Mouse (Mus musculus): Measurements from ENCODE around the gene Arhgap8. TPM values are rescaled to one million over a fixed set of nuclear protein-coding genes. Genes with fewer than 3 reads are reported as not detected.

The Arhgap8 gene
- polyA plus RNA-seq, 1 experiment from 2014 or later = 26.4 TPM

DNA sequence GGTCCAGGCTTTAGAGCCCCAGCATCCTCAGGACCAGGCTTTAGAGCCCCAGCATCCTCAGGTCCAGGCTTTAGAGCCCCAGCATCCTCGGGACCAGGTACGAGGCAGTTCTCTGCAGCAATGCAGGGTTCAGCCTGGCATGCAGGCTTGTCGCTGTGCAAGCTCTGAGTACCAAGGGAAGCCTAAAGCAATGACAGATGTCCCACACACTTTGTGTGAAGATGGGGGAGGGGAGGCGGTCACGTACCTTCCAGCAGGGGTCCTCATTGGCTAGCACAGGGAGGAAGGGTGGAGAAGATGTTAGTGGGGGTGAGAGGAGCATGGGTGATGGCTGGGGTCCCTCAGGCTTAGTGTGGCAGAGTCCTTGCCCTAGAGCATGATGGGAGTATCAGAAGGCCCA is 73.8 kb downstream of the Arhgap8 start:
- Histone ChIP-seq H3K4me1 (replicated peaks; ENCODE audit: control insufficient read depth, insufficient read depth, low read length) (no peaks in the 10 kb centered on the region), H3K27ac (ENCODE audit: low read length) (no peak overlapping the region), H3K9me3 (ENCODE audit: control insufficient read depth, low read length) (no peaks in the 10 kb centered on the region), H3K4me3 (ENCODE audit: low read length) (no peak overlapping the region), H3K36me3 (ENCODE audit: control insufficient read depth, insufficient read depth, low read length) (no peaks in the 10 kb centered on the region), H3K27me3 (ENCODE audit: control insufficient read depth, insufficient read depth, low read depth, low read length) (no peaks in the 10 kb centered on the region), H3K9ac (ENCODE audit: low read length) (no peak overlapping the region), H3K4me2 (ENCODE audit: low read depth, low read length) (no peak overlapping the region)
- ATAC-seq (ENCODE audit: low read depth) = no peak
- 66% methylated on average over 5 of the region's 5 CpGs for WGBS

DNA sequence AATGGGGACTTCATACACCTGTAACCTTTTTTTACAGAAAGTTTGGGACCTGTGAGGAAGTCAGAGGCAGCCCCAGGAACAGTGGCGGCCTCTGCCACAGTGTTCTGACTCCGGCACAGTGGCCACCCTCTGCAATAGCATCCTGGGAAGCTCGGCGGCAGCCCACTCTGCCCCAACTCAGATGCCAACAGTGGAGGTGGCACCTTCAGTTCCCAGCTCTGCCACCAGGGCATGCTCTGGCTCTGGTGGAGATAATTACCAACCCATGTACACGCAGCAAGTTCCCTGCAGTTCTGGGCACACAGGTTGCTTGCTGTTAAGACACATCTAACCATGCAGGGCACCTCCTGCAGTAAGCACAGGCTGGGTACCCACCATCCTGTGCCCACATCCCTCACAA is 80.3 kb downstream of the Arhgap8 start:
- no peaks in the 10 kb centered on the region for H3K9me3 ChIP-seq (ENCODE audit: control insufficient read depth, low read length)
- no peaks in the 10 kb centered on the region for H3K4me1 ChIP-seq (replicated peaks; ENCODE audit: control insufficient read depth, insufficient read depth, low read length)
- no peak overlapping the region for H3K9ac ChIP-seq (ENCODE audit: low read length)
- no peak overlapping the region for H3K4me2 ChIP-seq (ENCODE audit: low read depth, low read length)
- WGBS = 89% methylated on average over 5 of the region's 5 CpGs
- H3K36me3 ChIP-seq (ENCODE audit: control insufficient read depth, insufficient read depth, low read length) = no peaks in the 10 kb centered on the region
- no peak for ATAC-seq (ENCODE audit: low read depth)
- H3K27me3 ChIP-seq (ENCODE audit: control insufficient read depth, insufficient read depth, low read depth, low read length) = no peaks in the 10 kb centered on the region
- H3K27ac ChIP-seq (ENCODE audit: low read length) = no peak overlapping the region
- no peak overlapping the region for H3K4me3 ChIP-seq (ENCODE audit: low read length)

DNA sequence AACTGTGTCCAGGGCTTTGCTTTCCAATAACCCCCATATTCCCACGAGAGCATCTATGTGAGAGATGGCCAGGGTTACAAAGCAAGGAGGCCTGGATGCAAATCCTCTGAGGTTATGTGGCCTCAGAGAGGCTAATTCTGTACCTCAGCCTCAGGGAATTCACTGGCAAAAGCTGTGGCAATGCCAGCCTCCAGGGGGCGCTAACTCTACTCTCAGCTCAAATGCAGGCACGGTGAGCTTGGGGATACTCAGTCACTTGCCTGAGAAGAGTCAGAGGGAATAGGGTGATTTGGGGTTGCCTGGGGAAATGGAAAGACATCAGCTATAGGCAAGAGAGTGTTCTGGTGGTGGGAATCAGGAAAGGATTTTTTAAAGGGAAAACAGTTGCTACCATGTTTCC is 83.8 kb downstream of the Arhgap8 start:
- Histone ChIP-seq H3K9ac (ENCODE audit: low read length) (no peak overlapping the region), H3K4me2 (ENCODE audit: low read depth, low read length) (no peak overlapping the region), H3K4me3 (ENCODE audit: low read length) (no peak overlapping the region), H3K27me3 (ENCODE audit: control insufficient read depth, insufficient read depth, low read depth, low read length) (no peaks in the 10 kb centered on the region), H3K9me3 (ENCODE audit: control insufficient read depth, low read length) (no peaks in the 10 kb centered on the region), H3K27ac (ENCODE audit: low read length) (no peak overlapping the region), H3K36me3 (ENCODE audit: control insufficient read depth, insufficient read depth, low read length) (no peaks in the 10 kb centered on the region), H3K4me1 (replicated peaks; ENCODE audit: control insufficient read depth, insufficient read depth, low read length) (no peaks in the 10 kb centered on the region)
- no peak for ATAC-seq (ENCODE audit: low read depth)
- WGBS = 40% methylated on average over 3 of the region's 3 CpGs

DNA sequence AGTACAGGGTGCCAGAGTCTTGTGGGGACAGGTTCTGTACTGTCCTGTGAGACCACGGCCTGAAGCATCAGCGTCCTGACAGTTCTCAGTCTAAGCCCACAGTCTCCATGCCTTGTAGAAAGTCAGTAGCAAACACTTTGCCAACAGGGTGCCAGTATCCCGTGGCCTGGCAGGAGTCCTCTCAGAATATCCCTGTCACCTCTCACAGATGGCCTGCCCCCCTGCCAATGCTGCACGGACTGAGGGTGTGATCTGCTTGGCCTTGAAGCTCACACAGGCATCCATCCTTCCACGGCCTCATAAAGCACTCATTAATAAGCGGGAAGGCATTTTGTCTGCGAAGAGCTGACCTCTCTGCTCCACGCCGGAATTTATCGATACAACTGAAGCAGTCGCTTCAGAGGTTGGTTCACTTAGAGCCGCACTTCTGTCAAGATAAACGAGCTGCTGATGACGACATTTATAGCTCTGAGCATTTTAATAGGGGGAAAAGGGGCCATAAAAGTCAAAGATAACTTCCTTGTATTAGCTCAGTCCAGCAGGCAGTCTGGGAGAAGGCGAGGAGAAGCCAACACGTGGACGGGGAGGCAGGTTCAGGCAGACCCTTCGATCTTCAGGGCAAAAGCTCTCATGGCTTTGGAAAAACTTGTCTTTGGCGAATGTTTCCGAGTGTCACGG is 89.6 kb downstream of the Arhgap8 start:
- no peak for ATAC-seq (ENCODE audit: low read depth)
- Histone ChIP-seq H3K4me2 (ENCODE audit: low read depth, low read length) (no peak overlapping the region), H3K27ac (ENCODE audit: low read length) (no peak overlapping the region), H3K4me1 (replicated peaks; ENCODE audit: control insufficient read depth, insufficient read depth, low read length) (no peaks in the 10 kb centered on the region), H3K9me3 (ENCODE audit: control insufficient read depth, low read length) (no peaks in the 10 kb centered on the region), H3K4me3 (ENCODE audit: low read length) (no peak overlapping the region), H3K9ac (ENCODE audit: low read length) (no peak overlapping the region), H3K27me3 (ENCODE audit: control insufficient read depth, insufficient read depth, low read depth, low read length) (no peaks in the 10 kb centered on the region), H3K36me3 (ENCODE audit: control insufficient read depth, insufficient read depth, low read length) (no peaks in the 10 kb centered on the region)
- WGBS = 42% methylated on average over 21 of the region's 21 CpGs

DNA sequence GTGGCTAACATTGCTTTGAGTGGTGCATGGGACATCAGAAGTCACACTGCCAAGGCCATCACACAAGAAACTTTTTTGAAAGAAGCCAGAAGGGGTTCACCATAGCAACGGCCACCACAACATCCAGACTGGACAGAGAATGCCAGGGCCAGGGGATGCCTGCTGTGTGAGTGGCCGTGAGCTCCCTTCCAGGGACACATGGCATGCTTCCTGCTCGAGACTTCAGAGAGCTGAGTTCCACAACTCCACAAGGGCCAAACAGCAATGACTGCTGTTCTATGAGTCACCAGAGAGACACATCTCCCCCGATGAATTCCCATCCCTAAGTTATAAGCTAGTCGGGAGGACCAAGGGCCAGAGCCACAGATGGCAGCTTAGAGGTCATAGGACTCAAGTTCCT is 91.3 kb downstream of the Arhgap8 start:
- no peaks in the 10 kb centered on the region for H3K27me3 ChIP-seq (ENCODE audit: control insufficient read depth, insufficient read depth, low read depth, low read length)
- no peaks in the 10 kb centered on the region for H3K9me3 ChIP-seq (ENCODE audit: control insufficient read depth, low read length)
- no peaks in the 10 kb centered on the region for H3K36me3 ChIP-seq (ENCODE audit: control insufficient read depth, insufficient read depth, low read length)
- no peak overlapping the region for H3K4me3 ChIP-seq (ENCODE audit: low read length)
- H3K4me1 ChIP-seq (replicated peaks; ENCODE audit: control insufficient read depth, insufficient read depth, low read length) = no peaks in the 10 kb centered on the region
- no peak for ATAC-seq (ENCODE audit: low read depth)
- H3K27ac ChIP-seq (ENCODE audit: low read length) = no peak overlapping the region
- H3K4me2 ChIP-seq (ENCODE audit: low read depth, low read length) = no peak overlapping the region
- H3K9ac ChIP-seq (ENCODE audit: low read length) = no peak overlapping the region
- WGBS = 69% methylated on average over 5 of the region's 5 CpGs

DNA sequence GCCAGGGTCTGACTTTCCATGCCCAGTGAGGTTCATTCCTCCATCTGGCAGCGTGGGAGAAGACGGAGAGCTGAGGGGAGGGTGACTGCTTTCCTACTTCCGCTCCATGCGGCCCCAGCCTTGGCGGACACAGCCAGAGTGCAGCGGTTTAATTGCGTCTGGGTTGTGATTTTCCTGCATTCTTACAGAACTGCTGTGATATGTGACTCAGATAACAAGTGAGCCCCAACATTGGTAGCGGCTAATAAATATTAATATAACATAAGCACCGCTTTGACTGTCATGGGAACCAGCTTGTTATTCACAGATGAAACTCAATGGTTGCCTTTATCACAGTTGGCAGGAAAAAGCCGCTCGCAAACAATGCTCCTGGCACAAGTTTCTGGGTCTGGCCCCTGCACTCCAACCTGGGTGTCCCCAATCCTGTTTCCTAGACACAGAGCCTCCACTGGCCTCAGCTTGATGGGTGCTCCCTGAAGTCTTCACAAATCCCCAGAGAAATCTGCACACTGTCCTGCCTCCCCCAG is 93.0 kb downstream of the Arhgap8 start:
- H3K4me3 ChIP-seq (ENCODE audit: low read length) = no peak overlapping the region
- H3K4me1 ChIP-seq (replicated peaks; ENCODE audit: control insufficient read depth, insufficient read depth, low read length) = no peaks in the 10 kb centered on the region
- H3K9ac ChIP-seq (ENCODE audit: low read length) = no peak overlapping the region
- no peak overlapping the region for H3K4me2 ChIP-seq (ENCODE audit: low read depth, low read length)
- WGBS = 73% methylated on average over 11 of the region's 11 CpGs
- H3K9me3 ChIP-seq (ENCODE audit: control insufficient read depth, low read length) = no peaks in the 10 kb centered on the region
- H3K27me3 ChIP-seq (ENCODE audit: control insufficient read depth, insufficient read depth, low read depth, low read length) = no peaks in the 10 kb centered on the region
- ATAC-seq (ENCODE audit: low read depth) = no peak
- no peak overlapping the region for H3K27ac ChIP-seq (ENCODE audit: low read length)
- H3K36me3 ChIP-seq (ENCODE audit: control insufficient read depth, insufficient read depth, low read length) = no peaks in the 10 kb centered on the region

DNA sequence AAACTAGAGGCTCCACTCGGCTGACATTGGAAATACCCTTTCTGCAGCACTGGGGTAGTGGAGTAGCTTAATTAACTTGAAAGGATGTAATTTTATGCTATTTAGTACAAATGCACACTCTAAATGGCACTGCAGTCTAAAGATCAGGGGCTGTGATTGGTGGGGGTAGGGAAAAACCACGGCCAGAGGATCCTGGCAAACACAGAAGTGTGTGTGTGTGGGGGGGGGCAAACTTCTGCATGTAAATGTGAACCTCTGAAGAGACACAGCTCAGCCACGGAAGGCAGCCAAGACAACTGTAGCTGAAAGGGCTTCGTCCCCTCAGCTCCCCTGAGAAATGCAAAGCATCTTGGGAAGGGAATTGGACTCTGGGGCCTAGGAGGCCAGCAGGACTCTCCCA is 95.3 kb downstream of the Arhgap8 start:
- WGBS = 57% methylated on average over 4 of the region's 4 CpGs
- H3K27me3 ChIP-seq (ENCODE audit: control insufficient read depth, insufficient read depth, low read depth, low read length) = no peaks in the 10 kb centered on the region
- no peak overlapping the region for H3K4me2 ChIP-seq (ENCODE audit: low read depth, low read length)
- no peak for ATAC-seq (ENCODE audit: low read depth)
- no peak overlapping the region for H3K27ac ChIP-seq (ENCODE audit: low read length)
- H3K9ac ChIP-seq (ENCODE audit: low read length) = no peak overlapping the region
- no peak overlapping the region for H3K4me3 ChIP-seq (ENCODE audit: low read length)
- H3K36me3 ChIP-seq (ENCODE audit: control insufficient read depth, insufficient read depth, low read length) = no peaks in the 10 kb centered on the region
- no peaks in the 10 kb centered on the region for H3K9me3 ChIP-seq (ENCODE audit: control insufficient read depth, low read length)
- H3K4me1 ChIP-seq (replicated peaks; ENCODE audit: control insufficient read depth, insufficient read depth, low read length) = no peaks in the 10 kb centered on the region

DNA sequence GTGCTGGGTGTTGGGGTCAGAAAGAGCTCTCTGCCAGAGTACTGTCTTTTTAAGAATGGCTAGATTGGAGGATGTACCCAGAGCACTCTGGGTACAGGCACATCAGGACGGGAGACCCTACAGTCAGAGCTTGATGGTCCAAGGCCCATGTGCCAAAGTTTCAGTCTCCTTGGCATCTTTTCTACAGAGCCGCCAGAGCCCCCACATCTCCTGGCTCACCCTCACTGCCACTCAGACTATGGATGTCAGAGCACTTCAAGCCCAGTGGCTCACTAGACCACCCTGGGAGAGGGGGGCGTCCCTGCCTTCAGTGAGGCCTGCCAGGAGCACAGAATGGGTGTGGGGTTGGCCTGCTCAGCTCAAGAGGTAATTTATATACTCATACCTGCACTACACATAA is 97.7 kb downstream of the Arhgap8 start:
- Histone ChIP-seq H3K4me2 (ENCODE audit: low read depth, low read length) (no peak overlapping the region), H3K9me3 (ENCODE audit: control insufficient read depth, low read length) (no peaks in the 10 kb centered on the region), H3K36me3 (ENCODE audit: control insufficient read depth, insufficient read depth, low read length) (no peaks in the 10 kb centered on the region), H3K27ac (ENCODE audit: low read length) (no peak overlapping the region), H3K4me1 (replicated peaks; ENCODE audit: control insufficient read depth, insufficient read depth, low read length) (no peaks in the 10 kb centered on the region), H3K27me3 (ENCODE audit: control insufficient read depth, insufficient read depth, low read depth, low read length) (no peaks in the 10 kb centered on the region), H3K9ac (ENCODE audit: low read length) (no peak overlapping the region), H3K4me3 (ENCODE audit: low read length) (no peak overlapping the region)
- ATAC-seq (ENCODE audit: low read depth) = no peak
- WGBS = 70% methylated on average over 3 of the region's 3 CpGs

DNA sequence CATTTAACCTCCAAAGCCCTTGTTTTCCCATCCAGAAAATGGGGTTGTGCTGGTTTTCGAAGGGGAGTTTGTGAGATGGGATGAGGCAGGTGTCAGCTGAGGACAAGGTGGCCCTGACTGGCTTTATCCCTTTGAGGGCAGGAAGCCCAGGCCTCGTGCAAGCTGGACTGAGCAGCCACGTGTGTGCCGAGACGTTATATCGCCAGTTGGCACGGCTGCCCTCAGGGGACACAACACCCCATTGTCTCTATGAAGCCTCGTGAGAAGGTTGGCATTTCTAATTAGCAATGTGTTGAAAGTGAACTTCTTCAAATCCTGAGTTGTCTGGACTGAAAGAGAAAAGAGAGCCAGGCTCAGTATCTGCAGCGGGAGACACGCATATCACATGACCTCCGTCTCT is 98.4 kb downstream of the Arhgap8 start:
- Histone ChIP-seq H3K27me3 (ENCODE audit: control insufficient read depth, insufficient read depth, low read depth, low read length) (no peaks in the 10 kb centered on the region), H3K27ac (ENCODE audit: low read length) (no peak overlapping the region)
- whole genome bisulfite sequencing = 81% methylated on average over 11 of the region's 11 CpGs

DNA sequence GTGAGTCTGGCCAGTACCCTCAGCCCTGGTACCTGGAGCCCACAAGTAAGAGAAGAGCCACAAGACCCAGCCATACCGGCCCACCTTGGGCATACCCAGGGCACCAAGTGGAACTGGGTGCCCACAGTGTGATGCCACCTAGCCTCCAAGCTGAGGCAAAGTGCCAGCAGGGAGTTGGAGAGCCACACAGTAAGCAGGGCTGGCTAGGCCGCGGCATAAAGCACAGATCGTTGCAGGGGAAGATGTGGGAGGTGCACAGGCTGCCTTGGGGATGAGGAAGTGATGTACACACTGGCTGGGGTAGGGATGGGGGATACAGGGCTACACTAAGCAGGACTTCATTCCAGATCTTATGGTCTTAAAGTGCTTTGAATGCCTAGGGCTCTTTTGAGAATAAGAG is 101.0 kb downstream of the Arhgap8 start:
- WGBS = 76% methylated on average over 4 of the region's 4 CpGs

More for the DNA sequence above, 98.4 kb downstream of the Arhgap8 start:
- H3K9me3 ChIP-seq (ENCODE audit: control insufficient read depth, low read length) = no peaks in the 10 kb centered on the region
- H3K9ac ChIP-seq (ENCODE audit: low read length) = no peak overlapping the region
- no peaks in the 10 kb centered on the region for H3K36me3 ChIP-seq (ENCODE audit: control insufficient read depth, insufficient read depth, low read length)
- no peak overlapping the region for H3K4me2 ChIP-seq (ENCODE audit: low read depth, low read length)
- no peak overlapping the region for H3K4me3 ChIP-seq (ENCODE audit: low read length)
- ATAC-seq (ENCODE audit: low read depth) = no peak
- H3K4me1 ChIP-seq (replicated peaks; ENCODE audit: control insufficient read depth, insufficient read depth, low read length) = no peaks in the 10 kb centered on the region

More for the DNA sequence above, 101.0 kb downstream of the Arhgap8 start:
- H3K9me3 ChIP-seq (ENCODE audit: control insufficient read depth, low read length) = no peaks in the 10 kb centered on the region
- H3K4me3 ChIP-seq (ENCODE audit: low read length) = no peak overlapping the region
- no peaks in the 10 kb centered on the region for H3K27me3 ChIP-seq (ENCODE audit: control insufficient read depth, insufficient read depth, low read depth, low read length)
- H3K36me3 ChIP-seq (ENCODE audit: control insufficient read depth, insufficient read depth, low read length) = no peaks in the 10 kb centered on the region
- H3K4me1 ChIP-seq (replicated peaks; ENCODE audit: control insufficient read depth, insufficient read depth, low read length) = no peaks in the 10 kb centered on the region
- H3K4me2 ChIP-seq (ENCODE audit: low read depth, low read length) = no peak overlapping the region
- H3K27ac ChIP-seq (ENCODE audit: low read length) = no peak overlapping the region
- H3K9ac ChIP-seq (ENCODE audit: low read length) = no peak overlapping the region
- ATAC-seq (ENCODE audit: low read depth) = no peak

Measured in lung, embryonic 16.5 days (tissue).